Mouse (Mus musculus): ENCODE data around the gene Xpo5. TPM values are rescaled to one million over a fixed set of nuclear protein-coding genes. Genes with fewer than 3 reads are reported as not detected.

The Xpo5 gene
- 36.5 TPM for polyA plus RNA-seq (2017; shearing (Covaris generic))

GRCm38 (mm10) chr17:46202421-46203071 lies at the start of gene Xpo5, which contains the start of gene Polh:
TSS of gene Xpo5 (plus strand) at chr17:46202782.
TSS of gene Polh (minus strand) at chr17:46202645.

GRCm38 (mm10) chr17:46152847-46153782 lies 49.5 kb upstream of the Xpo5 start, which contains the start of gene Mad2l1bp:
TSS of gene Mad2l1bp (minus strand) at chr17:46153553.

GRCm38 (mm10) chr17:46160686-46161085 lies 41.9 kb upstream of the Xpo5 start, which contains the start of gene Gtpbp2:
TSS of gene Gtpbp2 (plus strand) at chr17:46161032.

GRCm38 (mm10) chr17:46247512-46248188 lies 45.1 kb downstream of the Xpo5 start, which contains the start of the genes Polr1c and Yipf3:
TSS of gene Polr1c (minus strand) at chr17:46248054.
TSS of gene Yipf3 (plus strand) at chr17:46248080.

GRCm38 (mm10) chr17:46253452-46254084 lies 51.0 kb downstream of the Xpo5 start, which contains the start of gene Lrrc73:
TSS of gene Lrrc73 (plus strand) at chr17:46253531.

GRCm38 (mm10) chr17:46282483-46283123 lies 80.0 kb downstream of the Xpo5 start, which contains the start of gene Tjap1:
TSS of gene Tjap1 (minus strand) at chr17:46283026.

Other genes starting within 250 kb of the Xpo5 start
- gene Vegfa, start 170.4 kb upstream of the Xpo5 start, polyA plus RNA-seq (2017; shearing (Covaris generic)): 0.29 TPM
- 93.8 TPM for gene Mrps18a, start 91.8 kb upstream of the Xpo5 start, polyA plus RNA-seq (2017; shearing (Covaris generic))
- gene Rsph9, start 58.6 kb upstream of the Xpo5 start, polyA plus RNA-seq (2017; shearing (Covaris generic)): 1.3 TPM
- 46.1 TPM for gene Mad2l1bp, start 49.2 kb upstream of the Xpo5 start, polyA plus RNA-seq (2017; shearing (Covaris generic))
- 81.2 TPM for gene Gtpbp2, start 41.8 kb upstream of the Xpo5 start, polyA plus RNA-seq (2017; shearing (Covaris generic))
- 5.2 TPM for gene Polh, start 137 bp upstream of the Xpo5 start, polyA plus RNA-seq (2017; shearing (Covaris generic))
- 54.0 TPM for gene Polr1c, start 45.3 kb downstream of the Xpo5 start, polyA plus RNA-seq (2017; shearing (Covaris generic))
- gene Yipf3, start 45.3 kb downstream of the Xpo5 start, polyA plus RNA-seq (2017; shearing (Covaris generic)): 179 TPM
- gene Lrrc73, start 50.7 kb downstream of the Xpo5 start, polyA plus RNA-seq (2017; shearing (Covaris generic)): not detected
- gene Tjap1, start 80.2 kb downstream of the Xpo5 start, polyA plus RNA-seq (2017; shearing (Covaris generic)): 29.7 TPM
- not detected for gene Dlk2, start 94.6 kb downstream of the Xpo5 start, polyA plus RNA-seq (2017; shearing (Covaris generic))
- gene Abcc10, start 125.6 kb downstream of the Xpo5 start, polyA plus RNA-seq (2017; shearing (Covaris generic)): 7.8 TPM
- gene Zfp318, start 180.9 kb downstream of the Xpo5 start, polyA plus RNA-seq (2017; shearing (Covaris generic)): 10.8 TPM
- not detected for gene Crip3, start 226.1 kb downstream of the Xpo5 start, polyA plus RNA-seq (2017; shearing (Covaris generic))
- not detected for gene Slc22a7, start 235.7 kb downstream of the Xpo5 start, polyA plus RNA-seq (2017; shearing (Covaris generic))

Data from CD4-positive, CD25-positive, alpha-beta regulatory T cell (primary cell).